Mouse (Mus musculus) neural tube, embryonic 13.5 days (tissue): ENCODE measurements around the gene Cdh13. TPM values are rescaled to one million over a fixed set of nuclear protein-coding genes. Genes with fewer than 3 reads are reported as not detected.

ENCODE experiments used
- ATAC-seq: fragments of 200-750 bp; cut with Nextera tagmentation; 2 replicates; pipeline ENCODE4 v1.8.0; 2017; ENCODE audit warnings: low read depth, mild to moderate bottlenecking, moderate TSS enrichment, moderate library complexity
- H3K27ac ChIP-seq: fragments of 300-500 bp; sonication (generic); replicated peaks from 2 replicates; pipeline ENCODE4 v1.5.1; 2015; ENCODE audit warnings: moderate library complexity, mild to moderate bottlenecking, inconsistent platforms
- H3K27me3 ChIP-seq: fragments of 300-500 bp; sonication (generic); 2 replicates; pipeline ENCODE4 v1.6.1; 2015; ENCODE audit warnings: mild to moderate bottlenecking, inconsistent platforms
- H3K36me3 ChIP-seq: fragments of 300-500 bp; sonication (generic); 2 replicates; pipeline ENCODE4 v1.6.1; 2015; ENCODE audit warnings: mild to moderate bottlenecking, inconsistent platforms
- H3K4me1 ChIP-seq: fragments of 300-500 bp; sonication (generic); replicated peaks from 2 replicates; pipeline ENCODE4 v1.6.1; 2015; ENCODE audit warnings: inconsistent platforms
- H3K4me2 ChIP-seq: fragments of 300-500 bp; sonication (generic); 2 replicates; pipeline ENCODE4 v1.6.1; 2015; ENCODE audit warnings: inconsistent platforms, mild to moderate bottlenecking, moderate library complexity
- H3K4me3 ChIP-seq: fragments of 300-500 bp; sonication (generic); 2 replicates; pipeline ENCODE4 v1.5.1; 2015; ENCODE audit warnings: mild to moderate bottlenecking, inconsistent platforms
- H3K9ac ChIP-seq: fragments of 300-500 bp; sonication (generic); 2 replicates; pipeline ENCODE4 v1.6.1; 2015; ENCODE audit warnings: moderate library complexity, mild to moderate bottlenecking, inconsistent platforms
- H3K9me3 ChIP-seq: fragments of 300-500 bp; sonication (generic); 2 replicates; pipeline ENCODE4 v1.6.1; 2016; ENCODE audit warnings: inconsistent platforms
- WGBS: fragments of 180-500 bp; shearing (Covaris S2); methylation state at CpG from one replicate; pipeline ENCODE4 v1.1.7; 2015; 5-methylcytosine and 5-hydroxymethylcytosine counted together
- polyA plus RNA-seq: library from polyadenylated mRNA; unstranded; fragments of >200 nt; fragmentation: Nextera tagmentation; extraction: Ambion mirVana; gene quantifications from 2 replicates; pipeline ENCODE4 v1.2.1, GENCODE M21; 2015

The Cdh13 gene
- polyA plus RNA-seq, 1 experiment from 2014 or later: 69.8 TPM

DNA sequence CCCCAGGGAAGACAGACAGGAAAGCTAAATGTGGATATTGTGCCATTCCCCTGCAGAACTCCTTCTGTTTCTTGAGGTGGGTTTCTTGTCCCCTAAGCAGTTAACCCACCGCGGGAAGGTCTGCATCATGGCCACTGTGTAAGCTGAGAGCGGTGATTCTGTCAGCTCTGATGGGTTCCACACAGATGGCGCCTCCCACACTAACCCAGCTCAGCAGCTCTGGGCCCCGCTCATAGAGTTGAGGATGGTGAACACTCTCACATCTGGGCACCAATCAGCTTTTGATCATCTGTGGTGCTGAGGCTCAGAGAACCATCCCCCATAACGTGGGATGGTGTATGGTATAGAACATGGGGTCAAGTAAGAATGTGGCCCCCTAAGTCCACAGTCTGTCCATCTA, 735.1 kb downstream of the Cdh13 start:
- H3K27me3 ChIP-seq: no peaks in the 10 kb centered on the region
- WGBS: 82% methylated on average over 6 of the region's 6 CpGs

DNA sequence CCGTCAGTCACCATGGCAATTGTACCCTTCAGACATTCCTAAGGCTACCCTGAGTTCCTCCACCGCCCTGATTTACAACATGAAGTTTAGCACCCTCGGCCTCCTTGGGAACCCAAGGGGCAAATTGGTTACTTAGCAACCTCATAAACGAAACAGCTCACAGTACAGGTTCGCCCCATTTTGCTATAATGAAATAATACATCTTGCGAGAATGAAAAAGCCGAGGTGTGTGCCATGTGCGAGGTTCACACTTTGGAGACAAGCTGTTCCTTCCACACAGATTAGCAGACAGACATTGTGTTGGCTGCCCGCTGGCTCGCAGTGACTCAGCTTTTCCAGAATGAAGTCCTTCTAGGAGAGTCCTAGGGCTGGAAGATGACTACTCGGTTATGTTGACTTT, 737.2 kb downstream of the Cdh13 start:
- WGBS: 15% methylated on average over 11 of the region's 11 CpGs
- no peaks in the 10 kb centered on the region for H3K36me3 ChIP-seq
- H3K27me3 ChIP-seq: no peaks in the 10 kb centered on the region
- H3K9me3 ChIP-seq: no peaks in the 10 kb centered on the region
- H3K4me1 ChIP-seq: peaks cover 29% of the 10 kb centered on the region
- no peak overlapping the region for H3K4me3 ChIP-seq
- peak; percentile 82 for ATAC-seq
- no peak overlapping the region for H3K9ac ChIP-seq
- H3K27ac ChIP-seq: peak overlapping the region; percentile 71
- H3K4me2 ChIP-seq: no peak overlapping the region

More for the DNA sequence above, 735.1 kb downstream of the Cdh13 start:
- Histone ChIP-seq H3K4me1 (peaks cover 29% of the 10 kb centered on the region), H3K27ac (no peak overlapping the region), H3K9ac (no peak overlapping the region), H3K36me3 (no peaks in the 10 kb centered on the region), H3K4me2 (no peak overlapping the region), H3K9me3 (no peaks in the 10 kb centered on the region), H3K4me3 (no peak overlapping the region)
- ATAC-seq: no peak

DNA sequence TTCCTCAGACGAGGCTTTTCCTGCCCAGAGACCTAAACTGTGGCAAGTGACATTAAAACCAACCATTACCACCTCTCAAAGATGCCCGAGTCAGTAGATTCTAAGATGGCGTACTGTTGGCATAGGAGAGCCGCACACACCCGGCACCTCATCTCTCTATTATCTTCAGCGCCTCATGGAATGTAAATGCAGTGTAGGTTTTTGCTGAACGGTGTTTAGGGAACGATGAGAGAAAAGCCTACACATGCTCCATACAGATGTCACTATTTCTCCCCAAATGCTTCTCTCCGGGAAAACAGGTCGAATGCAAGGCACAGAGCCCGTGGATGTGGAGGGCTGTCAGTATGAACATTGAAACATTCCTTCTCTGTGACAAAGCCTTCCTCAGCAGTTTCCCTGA, 737.9 kb downstream of the Cdh13 start:
- Histone ChIP-seq H3K9me3 (no peaks in the 10 kb centered on the region), H3K27me3 (no peaks in the 10 kb centered on the region), H3K4me1 (peaks cover 29% of the 10 kb centered on the region), H3K27ac (peak overlapping the region; percentile 71), H3K9ac (no peak overlapping the region), H3K4me3 (no peak overlapping the region), H3K4me2 (no peak overlapping the region), H3K36me3 (no peaks in the 10 kb centered on the region)
- ATAC-seq: no peak
- WGBS: 79% methylated on average over 11 of the region's 11 CpGs

DNA sequence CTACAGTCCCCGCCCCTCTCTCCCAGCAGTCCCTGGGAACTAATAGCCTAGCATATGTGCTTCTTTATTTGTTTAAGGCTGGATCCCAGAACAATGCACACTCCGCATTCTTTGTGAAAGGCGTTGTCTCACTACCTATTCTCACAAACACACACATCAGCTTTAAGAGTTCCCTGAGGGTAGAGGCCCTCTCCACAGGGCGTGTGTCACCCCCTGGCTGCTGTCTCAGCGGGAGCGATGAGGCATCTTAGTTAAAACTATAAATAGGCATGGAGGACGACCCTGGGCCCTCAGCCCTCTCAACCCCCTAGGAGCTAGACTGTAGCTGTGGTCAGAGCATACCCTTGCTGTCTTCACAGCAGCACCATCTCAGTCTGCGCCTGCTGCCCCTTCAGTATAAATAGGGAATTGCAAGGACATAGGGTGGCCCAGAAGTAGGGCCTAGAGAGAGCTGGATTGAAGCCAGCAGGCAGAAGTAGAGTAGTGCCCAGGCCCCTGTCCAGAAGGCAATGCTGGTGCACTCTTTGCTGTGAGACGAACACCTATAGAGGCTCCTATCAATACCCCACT, 738.9 kb downstream of the Cdh13 start:
- Histone ChIP-seq H3K27me3 (no peaks in the 10 kb centered on the region), H3K4me3 (no peak overlapping the region), H3K9me3 (no peaks in the 10 kb centered on the region), H3K36me3 (no peaks in the 10 kb centered on the region), H3K4me2 (no peak overlapping the region), H3K4me1 (peaks cover 29% of the 10 kb centered on the region), H3K27ac (peak overlapping the region; percentile 71; the same call in 1 of the 2 replicates), H3K9ac (no peak overlapping the region)
- 60% methylated on average over 9 of the region's 9 CpGs for WGBS
- 0 out of 2 replicates have a peak, but pooled peaks have one; percentile 12 for ATAC-seq

DNA sequence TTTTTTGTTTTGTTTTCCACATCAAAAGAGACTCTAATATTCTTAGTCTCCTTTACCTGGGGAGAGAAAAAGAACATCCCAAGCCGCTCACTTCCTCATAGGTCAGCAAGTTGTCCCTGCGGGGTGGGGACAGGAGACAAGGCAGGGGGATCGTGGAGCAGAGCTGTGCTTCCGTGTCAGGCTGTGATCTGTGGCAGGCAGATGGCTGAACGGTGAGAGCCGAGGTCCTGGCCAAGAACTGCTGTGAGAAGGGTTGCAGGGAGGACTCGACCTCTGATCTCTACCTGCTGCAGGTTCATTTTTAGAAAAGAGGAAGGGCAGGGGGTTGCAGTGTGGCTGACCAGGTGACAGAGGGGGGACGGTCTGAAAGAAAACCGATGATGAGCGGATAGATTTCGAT, 749.9 kb downstream of the Cdh13 start:
- Histone ChIP-seq H3K27ac (no peak overlapping the region), H3K4me3 (no peak overlapping the region), H3K36me3 (no peaks in the 10 kb centered on the region), H3K4me2 (no peak overlapping the region), H3K4me1 (no peaks in the 10 kb centered on the region), H3K9me3 (peaks cover 4% of the 10 kb centered on the region; the same call in 1 of the 2 replicates), H3K9ac (no peak overlapping the region), H3K27me3 (no peaks in the 10 kb centered on the region)
- whole genome bisulfite sequencing: 87% methylated on average over 11 of the region's 11 CpGs
- no peak for ATAC-seq

DNA sequence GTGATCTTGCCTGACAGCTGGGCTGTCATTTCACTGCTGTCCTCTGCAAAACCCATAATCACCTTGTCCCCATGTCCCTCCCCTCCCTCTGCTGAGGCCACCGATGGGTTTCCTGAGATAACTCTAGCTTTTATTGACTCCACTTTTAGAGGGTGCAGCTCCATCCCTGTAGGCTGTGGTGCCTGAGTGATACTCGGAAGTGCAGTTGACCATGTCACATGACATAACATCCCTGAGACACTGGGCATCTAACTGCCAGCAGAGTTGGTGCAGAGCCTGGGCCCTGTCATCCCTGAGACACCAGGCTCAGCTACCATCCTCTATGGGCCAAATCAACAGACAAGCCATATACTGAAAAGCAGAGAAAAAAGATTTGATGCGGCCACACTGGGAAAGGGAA, 750.5 kb downstream of the Cdh13 start:
- ATAC-seq: no peak
- Histone ChIP-seq H3K36me3 (no peaks in the 10 kb centered on the region), H3K4me1 (no peaks in the 10 kb centered on the region), H3K4me3 (no peak overlapping the region), H3K27me3 (no peaks in the 10 kb centered on the region), H3K9ac (no peak overlapping the region), H3K27ac (no peak overlapping the region), H3K4me2 (no peak overlapping the region), H3K9me3 (peaks cover 5% of the 10 kb centered on the region)
- WGBS: 92% methylated on average over 3 of the region's 3 CpGs

DNA sequence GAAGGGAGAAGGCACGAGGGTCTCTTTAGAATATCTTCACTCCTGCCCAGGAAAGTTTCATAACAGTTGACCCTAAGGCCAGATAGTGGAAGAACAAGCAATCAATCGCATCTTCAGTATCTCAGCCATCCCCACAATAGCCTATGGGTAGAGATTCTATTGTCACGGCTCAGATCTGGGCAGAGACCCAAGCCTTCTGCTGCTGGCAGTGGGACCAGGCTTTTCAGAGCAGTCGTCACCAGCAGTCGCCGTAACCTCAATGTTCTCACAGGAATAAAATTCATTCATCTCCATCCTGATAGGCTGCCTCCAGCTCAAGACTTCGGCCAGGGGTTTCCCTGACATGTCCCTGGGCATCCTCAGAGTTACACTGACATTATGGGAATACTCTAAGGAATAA, 751.6 kb downstream of the Cdh13 start:
- no peak overlapping the region for H3K4me2 ChIP-seq
- WGBS: 81% methylated on average over 7 of the region's 7 CpGs
- H3K27ac ChIP-seq: no peak overlapping the region
- no peak for ATAC-seq
- no peaks in the 10 kb centered on the region for H3K36me3 ChIP-seq
- H3K4me3 ChIP-seq: no peak overlapping the region
- H3K4me1 ChIP-seq: no peaks in the 10 kb centered on the region
- H3K27me3 ChIP-seq: no peaks in the 10 kb centered on the region
- H3K9me3 ChIP-seq: peaks cover 9% of the 10 kb centered on the region
- H3K9ac ChIP-seq: no peak overlapping the region

DNA sequence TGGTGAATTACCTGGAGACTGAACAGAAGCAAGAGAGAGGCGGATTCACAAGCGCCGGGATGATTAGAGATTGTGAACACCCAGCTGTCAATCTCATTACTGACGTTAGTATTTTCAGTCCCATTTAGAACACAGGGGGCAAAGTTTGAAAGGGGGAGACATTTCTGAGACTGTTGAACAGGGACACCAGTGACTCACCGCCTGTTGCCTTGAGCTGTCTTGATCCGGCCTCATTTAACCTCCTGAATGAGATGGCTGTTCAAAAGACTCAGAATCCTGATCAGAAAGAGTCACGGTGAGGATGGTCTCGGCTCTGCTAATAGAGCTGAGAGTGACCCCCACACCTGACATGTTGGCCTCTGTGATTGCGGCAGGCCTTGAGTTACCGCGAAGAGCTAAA, 754.0 kb downstream of the Cdh13 start:
- H3K27me3 ChIP-seq: no peaks in the 10 kb centered on the region
- 88% methylated on average over 11 of the region's 11 CpGs for WGBS
- ATAC-seq: no peak

DNA sequence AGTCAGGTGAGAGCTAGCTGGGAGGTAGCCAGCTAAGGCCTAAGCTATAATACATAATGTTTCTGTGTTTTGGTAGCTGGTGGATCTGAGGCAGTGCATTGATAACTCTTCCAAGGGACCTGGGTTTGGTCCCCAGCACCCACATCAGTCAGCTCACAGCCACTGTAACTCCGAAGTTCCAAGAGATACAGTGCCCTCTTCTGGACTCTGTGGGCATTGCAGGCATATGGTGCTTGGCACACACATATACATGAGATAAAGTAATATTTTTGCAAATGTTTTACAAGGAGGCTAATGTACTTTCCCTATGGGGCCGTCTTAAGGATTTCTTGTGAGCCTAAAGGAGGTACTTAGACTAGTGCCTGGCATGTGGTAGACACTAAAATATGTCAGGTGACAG, 755.8 kb downstream of the Cdh13 start:
- Histone ChIP-seq H3K27me3 (no peaks in the 10 kb centered on the region), H3K4me3 (no peak overlapping the region), H3K4me2 (no peak overlapping the region), H3K36me3 (no peaks in the 10 kb centered on the region), H3K4me1 (no peaks in the 10 kb centered on the region), H3K9me3 (peaks cover 5% of the 10 kb centered on the region; the same call in 1 of the 2 replicates), H3K9ac (no peak overlapping the region), H3K27ac (no peak overlapping the region)
- WGBS: 83% methylated on average over 2 of the region's 2 CpGs
- ATAC-seq: no peak

More for the DNA sequence above, 754.0 kb downstream of the Cdh13 start:
- Histone ChIP-seq H3K27ac (no peak overlapping the region), H3K9me3 (peaks cover 5% of the 10 kb centered on the region; the same call in 1 of the 2 replicates), H3K4me3 (no peak overlapping the region), H3K4me2 (no peak overlapping the region), H3K4me1 (no peaks in the 10 kb centered on the region), H3K9ac (no peak overlapping the region), H3K36me3 (no peaks in the 10 kb centered on the region)

DNA sequence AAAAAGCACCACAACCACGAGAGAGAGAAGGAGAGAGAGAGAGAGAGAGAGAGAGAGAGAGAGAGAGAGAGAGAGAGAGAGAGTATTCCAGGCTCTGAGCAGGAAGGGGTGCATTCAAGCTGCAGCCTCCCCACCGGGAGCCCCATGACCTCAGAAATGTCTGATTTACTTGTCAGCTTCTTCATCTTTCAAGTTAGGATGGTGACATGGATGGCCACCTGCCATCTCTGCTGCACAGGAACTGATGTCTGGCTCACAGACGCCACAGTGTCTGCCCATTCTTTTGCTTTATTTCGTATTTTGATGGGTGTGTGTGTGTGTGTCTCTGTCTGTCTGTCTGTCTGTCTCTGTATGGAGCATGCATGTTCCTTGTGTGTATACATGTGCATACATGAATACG, 774.3 kb downstream of the Cdh13 start:
- H3K27me3 ChIP-seq: no peaks in the 10 kb centered on the region
- H3K4me3 ChIP-seq: no peak overlapping the region
- H3K4me1 ChIP-seq: peaks cover 14% of the 10 kb centered on the region
- WGBS: 69% methylated on average over 5 of the region's 5 CpGs
- no peak overlapping the region for H3K4me2 ChIP-seq
- no peaks in the 10 kb centered on the region for H3K9me3 ChIP-seq
- H3K9ac ChIP-seq: no peak overlapping the region
- no peak overlapping the region for H3K27ac ChIP-seq
- no peak for ATAC-seq
- no peaks in the 10 kb centered on the region for H3K36me3 ChIP-seq

DNA sequence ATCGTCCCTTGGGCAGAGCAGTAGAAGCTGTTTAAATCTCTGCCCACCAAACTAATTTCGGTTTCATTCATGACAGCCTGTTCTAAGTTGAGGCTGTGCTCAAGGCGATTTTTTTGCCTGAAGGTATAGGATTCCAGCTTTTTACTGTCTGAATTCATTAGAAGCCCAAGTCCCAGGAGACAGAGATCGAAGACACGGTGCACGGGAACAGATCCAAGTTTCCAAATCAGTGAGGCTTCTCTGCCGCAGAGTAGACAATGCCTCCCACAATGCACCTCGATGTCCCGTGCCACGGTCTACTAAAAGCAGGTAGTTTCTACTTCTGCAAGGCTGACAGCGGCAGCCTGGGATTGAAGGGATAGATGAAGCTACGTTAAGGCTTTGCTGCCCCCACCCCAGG, 778.1 kb downstream of the Cdh13 start:
- Histone ChIP-seq H3K27ac (no peak overlapping the region), H3K9ac (no peak overlapping the region), H3K36me3 (no peaks in the 10 kb centered on the region), H3K4me3 (no peak overlapping the region), H3K4me1 (peaks cover 14% of the 10 kb centered on the region), H3K27me3 (no peaks in the 10 kb centered on the region; the same call in 1 of the 2 replicates), H3K4me2 (0 out of 2 replicates have a peak overlapping the region, but pooled peaks have one; percentile 2), H3K9me3 (no peaks in the 10 kb centered on the region)
- no peak for ATAC-seq
- WGBS: 51% methylated on average over 12 of the region's 12 CpGs

DNA sequence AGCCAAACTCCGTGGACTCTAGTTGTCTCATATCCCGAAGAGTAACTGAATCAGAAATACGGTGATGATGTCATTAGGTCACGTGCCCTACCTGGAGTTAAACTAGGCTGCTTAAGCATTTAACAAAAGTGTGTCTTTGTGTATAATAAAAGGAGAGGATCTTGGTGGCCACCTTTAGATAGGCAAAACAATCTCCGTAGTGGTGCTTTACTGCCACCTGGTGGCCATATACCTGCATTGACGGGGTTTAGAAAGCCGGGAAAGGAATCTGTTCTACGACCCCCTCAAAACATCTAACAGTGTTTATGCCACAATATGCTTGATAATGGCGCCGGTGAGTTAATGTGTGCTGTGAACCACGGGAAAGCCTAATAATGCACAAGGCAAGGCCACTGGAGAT, 781.0 kb downstream of the Cdh13 start:
- H3K4me2 ChIP-seq: no peak overlapping the region
- no peak for ATAC-seq
- 18% methylated on average over 11 of the region's 11 CpGs for WGBS
- H3K9me3 ChIP-seq: no peaks in the 10 kb centered on the region
- no peaks in the 10 kb centered on the region for H3K36me3 ChIP-seq
- peaks cover 11% of the 10 kb centered on the region for H3K4me1 ChIP-seq
- H3K4me3 ChIP-seq: no peak overlapping the region
- no peaks in the 10 kb centered on the region; the same call in 1 of the 2 replicates for H3K27me3 ChIP-seq
- no peak overlapping the region for H3K27ac ChIP-seq
- no peak overlapping the region for H3K9ac ChIP-seq

DNA sequence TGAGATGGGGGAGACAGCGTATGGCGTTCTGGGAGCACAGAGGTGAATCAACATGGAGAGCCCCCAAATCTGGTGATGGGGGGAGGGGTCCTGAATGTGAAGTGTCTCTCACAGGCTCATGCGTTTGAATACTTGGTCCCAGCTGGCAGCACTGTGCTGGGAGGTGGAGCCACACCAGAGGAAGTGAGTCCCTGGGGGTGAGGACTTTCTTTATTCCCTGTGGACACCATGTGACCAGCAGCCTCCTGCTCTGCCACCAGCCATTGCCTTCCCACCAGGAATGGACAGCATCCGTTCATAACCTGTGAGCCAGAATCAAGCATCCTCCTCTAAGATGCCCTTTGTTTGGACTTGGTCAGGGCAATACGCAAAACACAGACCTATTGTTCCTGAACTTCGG, 788.8 kb downstream of the Cdh13 start:
- no peaks in the 10 kb centered on the region for H3K9me3 ChIP-seq
- no peaks in the 10 kb centered on the region for H3K27me3 ChIP-seq
- H3K9ac ChIP-seq: no peak overlapping the region
- no peaks in the 10 kb centered on the region for H3K4me1 ChIP-seq
- H3K27ac ChIP-seq: no peak overlapping the region
- no peak for ATAC-seq
- no peaks in the 10 kb centered on the region for H3K36me3 ChIP-seq
- H3K4me3 ChIP-seq: no peak overlapping the region
- H3K4me2 ChIP-seq: no peak overlapping the region
- WGBS: 76% methylated on average over 6 of the region's 6 CpGs
